Mouse (Mus musculus) forebrain, embryonic 12.5 days (tissue): ENCODE data around the gene Mrpl57. TPM values are rescaled to one million over a fixed set of nuclear protein-coding genes. Genes with fewer than 3 reads are reported as not detected.

ENCODE experiments used
- ATAC-seq: fragments of 200-750 bp; cut with Nextera tagmentation; 2 replicates; pipeline ENCODE4 v1.8.0; 2017; ENCODE audit warnings: moderate TSS enrichment; ENCODE audit not compliant: low FRiP score
- H3K27ac ChIP-seq: fragments of 300-500 bp; sonication (generic); 2 replicates; pipeline ENCODE4 v1.5.1; 2016; ENCODE audit warnings: mild to moderate bottlenecking
- H3K27me3 ChIP-seq: fragments of 300-500 bp; sonication (generic); 2 replicates; pipeline ENCODE4 v1.6.1; 2016; ENCODE audit warnings: mild to moderate bottlenecking
- H3K36me3 ChIP-seq: fragments of 300-500 bp; sonication (generic); replicated peaks from 2 replicates; pipeline ENCODE4 v1.6.1; 2016; ENCODE audit warnings: mild to moderate bottlenecking
- H3K4me1 ChIP-seq: fragments of 300-500 bp; sonication (generic); 2 replicates; pipeline ENCODE4 v1.6.1; 2016
- H3K4me2 ChIP-seq: fragments of 300-500 bp; sonication (generic); 2 replicates; pipeline ENCODE4 v1.6.1; 2016; ENCODE audit warnings: mild to moderate bottlenecking, moderate library complexity
- H3K4me3 ChIP-seq: fragments of 300-500 bp; sonication (generic); replicated peaks from 2 replicates; pipeline ENCODE4 v1.5.1; 2016; ENCODE audit warnings: mild to moderate bottlenecking
- H3K9ac ChIP-seq: fragments of 300-500 bp; sonication (generic); 2 replicates; pipeline ENCODE4 v1.6.1; 2016; ENCODE audit warnings: mild to moderate bottlenecking
- H3K9me3 ChIP-seq: fragments of 300-500 bp; sonication (generic); 2 replicates; pipeline ENCODE4 v1.6.1; 2016
- WGBS: fragments of 180-500 bp; shearing (Covaris S2); methylation state at CpG from one replicate; pipeline ENCODE4 v1.1.7; 2016; 5-methylcytosine and 5-hydroxymethylcytosine counted together
- microRNA-seq: library from miRNA; unstranded; fragments of <30 nt; microRNA quantifications from one replicate; pipeline ENCODE4, GENCODE M21; 2017
- polyA plus RNA-seq: library from polyadenylated mRNA; unstranded; fragments of >200 nt; fragmentation: Nextera tagmentation; extraction: Ambion mirVana; gene quantifications from 2 replicates; pipeline ENCODE4 v1.2.1, GENCODE M21; 2016

The Mrpl57 gene
- polyA plus RNA-seq, 1 experiment from 2014 or later = 141 TPM

DNA sequence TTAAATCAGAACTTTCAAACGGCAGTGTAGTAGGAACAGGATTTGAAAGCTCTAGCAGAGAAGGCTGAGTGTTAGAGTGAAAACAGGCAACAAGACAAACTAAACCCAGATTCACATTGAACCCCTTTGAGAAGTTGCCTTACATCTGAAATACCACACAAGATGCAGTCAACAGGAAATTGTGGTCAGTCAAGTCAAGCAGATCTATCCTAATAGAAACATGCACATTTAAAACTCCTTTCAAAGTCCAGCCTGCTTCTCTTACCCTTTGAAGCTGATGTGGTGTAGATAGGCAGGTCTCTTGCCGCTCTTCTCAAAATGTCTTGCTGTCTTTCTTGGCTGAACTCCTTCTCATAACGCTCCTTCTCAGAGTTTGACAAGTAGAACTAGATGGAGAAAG lies 39.2 kb downstream of the Mrpl57 start:
- Histone ChIP-seq H3K4me1 (no peaks in the 10 kb centered on the region), H3K4me3 (no peak overlapping the region), H3K27me3 (no peaks in the 10 kb centered on the region), H3K9me3 (no peaks in the 10 kb centered on the region), H3K27ac (no peak overlapping the region), H3K4me2 (no peak overlapping the region), H3K9ac (no peak overlapping the region), H3K36me3 (peaks cover 57% of the 10 kb centered on the region)
- ATAC-seq = no peak
- 98% methylated on average over 3 of the region's 3 CpGs for WGBS

DNA sequence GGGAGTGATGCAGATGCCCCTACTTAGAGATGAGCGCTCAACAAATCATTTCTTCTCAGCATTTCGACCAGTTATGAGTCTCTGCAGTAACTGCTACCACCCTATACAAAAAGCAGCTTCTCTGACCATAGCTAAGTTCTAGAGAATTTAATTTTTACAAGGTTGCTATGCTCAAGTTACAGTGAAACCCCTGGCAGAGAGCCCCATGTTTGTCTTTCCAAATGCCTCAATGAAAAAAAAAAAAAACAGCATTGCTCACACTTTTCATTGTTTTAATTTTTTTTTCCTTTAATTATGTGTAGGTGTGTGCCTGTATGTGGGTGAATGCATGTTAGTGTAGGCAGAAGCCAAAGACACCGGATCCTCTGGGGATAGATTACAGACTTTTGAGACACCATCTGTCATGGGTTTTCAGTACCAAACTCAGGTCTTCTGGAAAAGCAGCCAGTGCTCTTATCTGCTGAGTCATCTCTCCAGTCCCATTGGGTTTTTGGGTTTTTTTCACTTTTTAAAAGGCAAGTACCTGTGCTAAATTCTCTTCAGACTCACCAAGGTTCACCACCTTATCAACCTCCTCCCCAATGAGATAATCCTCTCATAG lies 40.7 kb downstream of the Mrpl57 start:
- no peak for ATAC-seq
- H3K36me3 ChIP-seq = peaks cover 47% of the 10 kb centered on the region
- no peaks in the 10 kb centered on the region for H3K9me3 ChIP-seq
- H3K4me3 ChIP-seq = no peak overlapping the region
- no peak overlapping the region for H3K27ac ChIP-seq
- H3K4me2 ChIP-seq = no peak overlapping the region
- no peaks in the 10 kb centered on the region for H3K27me3 ChIP-seq
- WGBS = 93% methylated on average over 3 of the region's 3 CpGs
- H3K9ac ChIP-seq = no peak overlapping the region
- no peaks in the 10 kb centered on the region for H3K4me1 ChIP-seq

DNA sequence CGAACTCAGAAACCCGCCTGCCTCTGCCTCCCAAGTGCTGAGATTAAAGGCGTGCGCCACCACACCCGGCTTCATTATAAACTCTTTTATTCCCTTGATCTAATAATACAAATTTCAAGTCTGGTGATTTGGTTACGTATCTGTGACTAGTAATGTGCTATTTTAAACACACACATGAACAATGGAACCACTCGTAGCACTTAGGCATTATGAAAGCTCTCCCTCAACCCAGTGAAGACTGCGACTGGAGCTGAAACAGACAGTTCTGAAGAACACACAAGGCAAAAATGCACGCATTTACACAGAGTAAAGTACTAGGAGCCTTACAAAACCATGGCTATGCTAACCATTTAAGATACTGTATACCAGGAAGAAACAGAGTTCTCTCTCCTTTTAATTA lies 51.9 kb downstream of the Mrpl57 start:
- WGBS = 94% methylated on average over 9 of the region's 9 CpGs
- Histone ChIP-seq H3K36me3 (peaks cover 10% of the 10 kb centered on the region; the same call in 1 of the 2 replicates), H3K9me3 (no peaks in the 10 kb centered on the region), H3K27me3 (no peaks in the 10 kb centered on the region), H3K4me1 (0 out of 2 replicates have a peak, but pooled peaks cover 10% of the 10 kb centered on the region), H3K4me2 (no peak overlapping the region), H3K9ac (no peak overlapping the region), H3K27ac (no peak overlapping the region), H3K4me3 (no peak overlapping the region)
- no peak for ATAC-seq

Small RNA genes lying within 50 kb of the gene (microRNA-seq; reads per million reads assigned to microRNA genes)
- gene Mir3077 = not detected

Other genes with a start within 250 kb of the Mrpl57 start
- 26.3 and 26.8 TPM in 2 replicates for gene Xpo4, start 160.8 kb upstream of the Mrpl57 start, polyA plus RNA-seq
- not detected in 2 replicates for gene Gm49361, start 80.1 kb upstream of the Mrpl57 start, polyA plus RNA-seq
- gene Lats2, start 67.8 kb upstream of the Mrpl57 start, polyA plus RNA-seq = 14.5 and 15.0 TPM in 2 replicates
- gene Sap18, start 28.1 kb upstream of the Mrpl57 start, polyA plus RNA-seq = 24.7 and 28.8 TPM in 2 replicates
- gene Ska3, start within 50 bp of the Mrpl57 start, polyA plus RNA-seq = 50.2 and 52.4 TPM in 2 replicates
- 58.9 and 61.2 TPM in 2 replicates for gene Zdhhc20, start 64.0 kb downstream of the Mrpl57 start, polyA plus RNA-seq
- gene Micu2, start 173.0 kb downstream of the Mrpl57 start, polyA plus RNA-seq = 70.4 and 72.5 TPM in 2 replicates
- 2.8 and 3.8 TPM in 2 replicates for gene Fgf9, start 244.3 kb downstream of the Mrpl57 start, polyA plus RNA-seq